Mouse (Mus musculus) CH12.LX (cell line): ENCODE results near the gene Stard13. TPM values are rescaled to one million over a fixed set of nuclear protein-coding genes. Genes with fewer than 3 reads are reported as not detected.

Experiments used
- DNase-seq: peaks from one replicate; pipeline ENCODE4 v3.0.0-alpha.2; 2013; ENCODE audit errors: extremely low read depth
- H3K27ac ChIP-seq: 2 replicates; pipeline ENCODE4 v1.5.1; 2012; ENCODE audit warnings: low read depth, mild to moderate bottlenecking, control low read depth, moderate library complexity; ENCODE audit not compliant: insufficient read depth
- H3K27me3 ChIP-seq: replicated peaks from 2 replicates; pipeline ENCODE3; 2012; ENCODE audit warnings: inconsistent platforms
- H3K36me3 ChIP-seq, 2 experiments: replicated peaks in 1 of 2; 2 replicates each; pipeline versions ENCODE3 to v1.6.1; 2012; ENCODE audit warnings: inconsistent platforms in 1 of 2, low read length in 1 of 2, mild to moderate bottlenecking in 1 of 2, mixed read lengths in 1 of 2, moderate library complexity in 1 of 2; ENCODE audit not compliant: control insufficient read depth in 1 of 2, insufficient read depth in 1 of 2
- H3K4me1 ChIP-seq, 2 experiments: 2 replicates each; pipeline ENCODE4 v1.6.1; 2012; ENCODE audit warnings: inconsistent platforms in 1 of 2, moderate library complexity in 1 of 2; ENCODE audit not compliant: insufficient read depth in 2 of 2, control insufficient read depth in 1 of 2
- H3K4me2 ChIP-seq: 2 replicates; pipeline ENCODE4 v1.6.1; 2012; ENCODE audit warnings: low read depth, mild to moderate bottlenecking, control low read depth; ENCODE audit not compliant: poor library complexity, insufficient read depth, severe bottlenecking
- H3K4me3 ChIP-seq, 3 experiments: fragments of 150-350 bp in 1 of 3; sonication (generic) in 1 of 3; replicated peaks in 1 of 3; 2 replicates each; pipeline versions ENCODE3 to v1.5.1; 2011 to 2012; ENCODE audit warnings: low read depth in 2 of 3, low read length in 2 of 3, mild to moderate bottlenecking in 2 of 3, moderate library complexity in 2 of 3, control low read depth in 1 of 3, improper control_type of control experiment in 1 of 3, inconsistent platforms in 1 of 3, mixed read lengths in 1 of 3; ENCODE audit not compliant: poor library complexity in 1 of 3
- H3K79me2 ChIP-seq: replicated peaks from 2 replicates; pipeline ENCODE4 v1.6.1; 2012; ENCODE audit warnings: mild to moderate bottlenecking, moderate library complexity; ENCODE audit not compliant: control insufficient read depth, poor library complexity, insufficient read depth, severe bottlenecking; ENCODE audit errors: extremely low read depth
- H3K9ac ChIP-seq: 2 replicates; pipeline ENCODE4 v1.6.1; 2012; ENCODE audit warnings: low read depth, mild to moderate bottlenecking, control low read depth, moderate library complexity; ENCODE audit not compliant: insufficient read depth
- H3K9me3 ChIP-seq: replicated peaks from 2 replicates; pipeline ENCODE3; 2012; ENCODE audit warnings: low read length, inconsistent platforms, mixed read lengths
- BHLHE40 ChIP-seq: IDR thresholded peaks from 2 replicates; pipeline ENCODE4 v1.6.1; 2011; ENCODE audit warnings: mild to moderate bottlenecking, low read depth, low read length, improper control_type of control experiment
- CHD1 ChIP-seq: IDR thresholded peaks from 2 replicates; pipeline ENCODE4 v1.6.1; 2012; ENCODE audit warnings: low read depth, low read length, improper control_type of control experiment, inconsistent platforms
- CTCF ChIP-seq, 2 experiments: IDR thresholded peaks in 1 of 2; conservative IDR thresholded peaks in 1 of 2; 2 replicates each; pipeline ENCODE4 v1.5.1; 2011 to 2012; ENCODE audit warnings: low read depth in 2 of 2, low read length in 2 of 2, improper control_type of control experiment in 1 of 2, inconsistent platforms in 1 of 2, mild to moderate bottlenecking in 1 of 2, moderate library complexity in 1 of 2
- ELF1 ChIP-seq: IDR thresholded peaks from 2 replicates; pipeline ENCODE4 v1.6.1; 2014; ENCODE audit warnings: low read depth, mild to moderate bottlenecking, inconsistent platforms, low read length, improper control_type of control experiment
- EP300 ChIP-seq: IDR thresholded peaks from 2 replicates; pipeline ENCODE4 v1.6.1; 2011; ENCODE audit warnings: low read length, improper control_type of control experiment
- ETS1 ChIP-seq: conservative IDR thresholded peaks from 2 replicates; pipeline ENCODE4 v1.6.1; 2012; ENCODE audit warnings: low read depth, mild to moderate bottlenecking, inconsistent platforms, low read length, improper control_type of control experiment, moderate library complexity
- IRF4 ChIP-seq: IDR thresholded peaks from 2 replicates; pipeline ENCODE4 v1.6.1; 2014; ENCODE audit warnings: low read depth, mild to moderate bottlenecking, inconsistent platforms, low read length, improper control_type of control experiment
- JUN ChIP-seq: IDR thresholded peaks from 2 replicates; pipeline ENCODE4 v1.6.1; 2011; ENCODE audit warnings: low read depth, mild to moderate bottlenecking, low read length, improper control_type of control experiment, moderate library complexity; ENCODE audit not compliant: insufficient read depth
- JUND ChIP-seq: conservative IDR thresholded peaks from 2 replicates; pipeline ENCODE4 v1.6.1; 2011; ENCODE audit warnings: low read depth, low read length, improper control_type of control experiment
- KAT2A ChIP-seq: IDR thresholded peaks from 2 replicates; pipeline ENCODE4 v1.6.1; 2012; ENCODE audit warnings: low read length, improper control_type of control experiment, inconsistent platforms; ENCODE audit not compliant: insufficient replicate concordance
- MAFK ChIP-seq: IDR thresholded peaks from 2 replicates; pipeline ENCODE4 v1.6.1; 2011; ENCODE audit warnings: low read length, improper control_type of control experiment; ENCODE audit not compliant: insufficient replicate concordance
- MAX ChIP-seq: IDR thresholded peaks from 2 replicates; pipeline ENCODE4 v1.6.1; 2011; ENCODE audit warnings: low read length, improper control_type of control experiment
- MAZ ChIP-seq: IDR thresholded peaks from 2 replicates; pipeline ENCODE4 v1.6.1; 2012; ENCODE audit warnings: low read depth, mild to moderate bottlenecking, inconsistent platforms, low read length, improper control_type of control experiment, moderate library complexity
- MXI1 ChIP-seq: IDR thresholded peaks from 2 replicates; pipeline ENCODE4 v1.6.1; 2011; ENCODE audit warnings: mild to moderate bottlenecking, low read depth, low read length, improper control_type of control experiment
- POLR2AphosphoS2 ChIP-seq: IDR thresholded peaks from 2 replicates; pipeline ENCODE4 v1.6.1; 2011; ENCODE audit warnings: low read depth, low read length, improper control_type of control experiment
- RAD21 ChIP-seq: IDR thresholded peaks from 2 replicates; pipeline ENCODE4 v1.6.1; 2011; ENCODE audit warnings: low read depth, mild to moderate bottlenecking, low read length, improper control_type of control experiment, moderate library complexity
- SIN3A ChIP-seq: IDR thresholded peaks from 2 replicates; pipeline ENCODE4 v1.6.1; 2012; ENCODE audit warnings: low read length, improper control_type of control experiment, inconsistent platforms
- TBP ChIP-seq: conservative IDR thresholded peaks from 2 replicates; pipeline ENCODE4 v1.6.1; 2011; ENCODE audit warnings: low read depth, low read length, improper control_type of control experiment
- TCF12 ChIP-seq: IDR thresholded peaks from 2 replicates; pipeline ENCODE4 v1.6.1; 2014; ENCODE audit warnings: low read depth, mild to moderate bottlenecking, inconsistent platforms, low read length, improper control_type of control experiment
- UBTF ChIP-seq: IDR thresholded peaks from 2 replicates; pipeline ENCODE4 v1.6.1; 2012; ENCODE audit warnings: low read depth, mild to moderate bottlenecking, inconsistent platforms, low read length, improper control_type of control experiment, moderate library complexity
- USF2 ChIP-seq: conservative IDR thresholded peaks from 2 replicates; pipeline ENCODE4 v1.6.1; 2011; ENCODE audit warnings: low read depth, low read length, improper control_type of control experiment
- ZKSCAN1 ChIP-seq: IDR thresholded peaks from 2 replicates; pipeline ENCODE4 v1.6.1; 2012; ENCODE audit warnings: low read depth, inconsistent platforms, low read length, improper control_type of control experiment, borderline replicate concordance
- ZMIZ1 ChIP-seq: IDR thresholded peaks from 2 replicates; pipeline ENCODE4 v1.6.1; 2012; ENCODE audit warnings: low read depth, mild to moderate bottlenecking, inconsistent platforms, low read length, improper control_type of control experiment
- ZNF384 ChIP-seq: IDR thresholded peaks from 2 replicates; pipeline ENCODE4 v1.6.1; 2012; ENCODE audit warnings: low read depth, low read length, improper control_type of control experiment, inconsistent platforms
- dilution Hi-C: fragments of 300-500 bp; cut with MboI; formaldehyde crosslinking; loops from 2 replicates; pipeline ENCODE4 v1.14.3; 2020; ENCODE audit warnings: low sequenced_read_pairs; ENCODE audit not compliant: extremely low pct_unique_long_range_greater_than_20kb, extremely low pct_ligation_motif_present
- in situ Hi-C: fragments of 300-500 bp; cut with MboI; formaldehyde crosslinking; loops from 3 replicates; pipeline ENCODE4 v1.14.3; 2019; ENCODE audit warnings: low sequenced_read_pairs, low pct_ligation_motif_present, low pct_unique_long_range_greater_than_20kb, mixed read lengths
- polyA plus RNA-seq: library from polyadenylated mRNA; unstranded; fragments of >175 nt; gene quantifications from 2 replicates; pipeline ENCODE4 v1.2.1, GENCODE M21; 2012; ENCODE audit warnings: low read depth; ENCODE audit not compliant: insufficient read length
- total RNA-seq, 2 experiments: library from RNA; depleted of rRNA; stranded (reverse); fragments of 300-350 nt in 1 of 2; fragments of >200 nt in 1 of 2; gene quantifications; 2 replicates each; pipeline ENCODE4 v1.2.3; 2012 to 2014

The Stard13 gene
- total and polyA plus RNA-seq, 3 experiments, result 33.5 to 154 (median 73.6) TPM

DNA sequence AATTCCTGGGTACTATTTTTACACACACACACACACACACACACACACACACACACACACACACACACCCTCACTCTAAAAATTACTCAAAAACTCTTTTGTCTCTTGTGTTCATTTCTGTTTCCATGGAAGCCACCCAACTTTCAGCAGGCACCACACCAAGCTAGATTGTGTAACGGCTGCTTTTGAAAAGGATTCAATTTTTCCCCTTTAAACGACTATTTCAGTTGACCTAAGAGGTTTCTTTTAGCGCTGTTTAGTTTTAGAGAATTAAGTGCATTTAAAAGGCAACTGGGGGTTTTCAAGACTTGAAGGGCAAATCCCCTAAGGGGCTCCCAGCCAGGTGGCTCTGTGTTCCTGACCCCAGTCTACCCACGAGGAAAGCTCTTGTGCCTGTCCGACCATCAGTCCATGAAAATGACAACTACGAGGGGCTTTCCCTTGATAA lies 123.2 kb downstream of the Stard13 start (continued):
- TF ChIP-seq CHD1 (peak; percentile 75; the same call in 1 of the 2 replicates), JUND (no peak; the same call in 1 of the 2 replicates), MAZ (peak; percentile 48; the same call in 1 of the 2 replicates), TBP (peak; percentile 52; the same call in 1 of the 2 replicates), TCF12 (peak; percentile 99), UBTF (no peak), KAT2A (0 out of 2 replicates have a peak, but pooled peaks have one; percentile 58), ZNF384 (0 out of 2 replicates have a peak, but pooled peaks have one; percentile 36), POLR2AphosphoS2 (peak; percentile 59; the same call in 1 of the 2 replicates), MAFK (peak; percentile 76), IRF4 (peak; percentile 84), ELF1 (peak; percentile 38; the same call in 1 of the 2 replicates), CTCF (conservative IDR thresholded peaks at IDR 0.05 in 1 of 2, IDR thresholded peaks at IDR 0.05 in 1 of 2; ENCODE audit: low read depth in 2 of 2, low read length in 2 of 2) (no peak)

GRCm38 (mm10) chr5:151109822-151110221 lies 123.8 kb downstream of the Stard13 start:
- no peaks in the 10 kb centered on the region for H3K9me3 ChIP-seq
- dilution Hi-C loops, result no loop called here
- in situ Hi-C loops, result no loop called here

More at GRCm38 (mm10) chr5:151109822-151110221, 123.8 kb downstream of the Stard13 start:
- DNase-seq, result no peak
- H3K4me2 ChIP-seq, result peak overlapping the region; percentile 55
- TF ChIP-seq IRF4, result peak; percentile 42; the same call in 1 of the 2 replicates
- TF ChIP-seq ZMIZ1, result 0 out of 2 replicates have a peak, but pooled peaks have one; percentile 9
- no peak for TF ChIP-seq CTCF (conservative IDR thresholded peaks at IDR 0.05 in 1 of 2, IDR thresholded peaks at IDR 0.05 in 1 of 2; ENCODE audit: low read depth in 2 of 2, low read length in 2 of 2)
- TF ChIP-seq EP300, result peak; percentile 49
- 0 out of 2 replicates have a peak, but pooled peaks have one; percentile 20 for TF ChIP-seq JUN
- TF ChIP-seq ZNF384, result peak; percentile 46
- TF ChIP-seq ELF1, result peak; percentile 38; the same call in 1 of the 2 replicates
- peak; percentile 60 for TF ChIP-seq ETS1
- TF ChIP-seq RAD21, result no peak
- no peak; the same call in 1 of the 2 replicates for TF ChIP-seq SIN3A
- TF ChIP-seq MXI1, result no peak
- TF ChIP-seq USF2, result no peak
- TF ChIP-seq MAX, result no peak; the same call in 1 of the 2 replicates
- no peak for TF ChIP-seq UBTF
- TF ChIP-seq ZKSCAN1, result no peak
- TF ChIP-seq BHLHE40, result peak; percentile 64
- TF ChIP-seq MAFK, result no peak
- TF ChIP-seq POLR2AphosphoS2, result no peak
- TF ChIP-seq, all 38 proteins: peak for 8
- no peak overlapping the region for H3K4me3 ChIP-seq
- H3K79me2 ChIP-seq, result peaks cover 77% of the 10 kb centered on the region
- peak overlapping the region; percentile 96 for H3K27ac ChIP-seq
- peaks cover 4 to 54% of the 10 kb centered on the region in 2 experiments; a peak in 3 of 4 replicates for H3K4me1 ChIP-seq
- H3K9ac ChIP-seq, result peak overlapping the region; percentile 99; the same call in 1 of the 2 replicates
- peaks cover 4 to 35% of the 10 kb centered on the region in 2 experiments for H3K36me3 ChIP-seq
- no peaks in the 10 kb centered on the region for H3K27me3 ChIP-seq
